Mouse (Mus musculus) mature B cell (primary cell): ENCODE results near the gene Cdh3.

Experiments
- in situ Hi-C: fragments of 300-500 bp; cut with MboI; formaldehyde crosslinking; loops from 2 replicates; pipeline ENCODE4 v1.14.3; 2019

The Cdh3 gene

GRCm38 (mm10) chr8:106527241-106528036 is 16.7 kb downstream of the Cdh3 start:
- in situ Hi-C loops = no loop called here

GRCm38 (mm10) chr8:106528596-106529249 is 18.0 kb downstream of the Cdh3 start:
- in situ Hi-C loops = no loop called here

- in situ Hi-C loops = no loop called here
These were observed 19.3 kb downstream of the Cdh3 start for GRCm38 (mm10) chr8:106529885-106530482.

DNA sequence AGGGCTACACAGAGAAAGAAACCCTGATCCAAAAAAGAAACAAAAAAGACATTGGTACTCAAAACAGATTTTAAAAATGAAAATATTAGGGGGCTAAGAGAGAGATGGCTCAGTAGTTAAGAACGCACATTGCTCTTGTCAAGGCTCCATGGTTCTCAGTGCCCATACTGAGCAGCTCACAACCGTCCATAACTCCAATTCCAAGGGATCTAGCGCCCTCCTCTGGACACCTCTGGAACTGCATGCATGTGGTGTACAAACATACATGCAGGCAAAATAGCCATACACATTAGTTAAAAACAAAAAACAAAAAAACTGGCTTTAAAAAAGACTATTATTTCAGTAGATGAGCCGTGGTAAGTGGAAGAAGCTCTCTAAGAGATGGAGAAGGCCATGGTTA is 19.9 kb downstream of the Cdh3 start:
- in situ Hi-C loops = no loop called here

DNA sequence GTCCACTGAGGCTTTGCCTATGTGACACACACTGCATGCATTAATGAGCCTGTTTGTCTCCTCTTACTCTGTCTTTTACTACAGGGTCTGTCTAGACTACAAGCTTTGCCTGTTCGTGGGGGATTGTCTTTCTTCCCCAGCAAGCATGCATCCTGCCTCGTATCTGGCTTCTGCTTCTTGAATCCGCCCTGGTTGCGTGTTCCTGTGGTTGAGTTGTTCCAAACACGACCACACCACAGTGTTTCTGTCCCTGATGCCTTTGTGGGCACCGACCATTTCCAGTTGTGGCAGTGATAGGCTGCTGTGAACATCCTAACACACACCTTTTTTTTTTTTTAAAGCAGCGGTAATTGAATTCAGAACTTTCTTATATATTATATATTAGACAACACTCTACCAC is 23.0 kb downstream of the Cdh3 start:
- in situ Hi-C loops = no loop called here

GRCm38 (mm10) chr8:106534449-106534848 is 23.8 kb downstream of the Cdh3 start:
- in situ Hi-C loops = no loop called here

GRCm38 (mm10) chr8:106535448-106535847 is 24.8 kb downstream of the Cdh3 start:
- in situ Hi-C loops = no loop called here

DNA sequence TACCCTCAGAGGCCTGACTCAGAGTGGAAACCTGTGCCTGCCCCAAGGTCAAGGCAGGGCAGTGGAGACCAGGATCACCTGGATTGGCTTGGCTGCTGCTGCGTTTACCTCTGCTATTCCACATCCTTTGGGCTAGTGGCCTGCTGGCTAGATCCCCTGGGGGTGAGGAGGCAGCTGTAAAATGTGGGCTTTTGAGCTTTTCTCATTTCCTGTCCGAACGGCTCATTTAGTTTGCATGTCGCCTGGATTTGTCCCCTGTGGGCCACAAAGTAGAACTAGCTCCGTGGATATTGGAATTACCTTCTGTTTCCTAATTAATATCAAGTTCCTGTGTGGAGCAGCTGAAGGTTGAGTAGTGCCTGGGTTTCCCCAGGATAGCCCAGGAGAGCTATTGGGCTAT is 28.5 kb downstream of the Cdh3 start:
- in situ Hi-C loops = no loop called here

GRCm38 (mm10) chr8:106541002-106541401 is 30.3 kb downstream of the Cdh3 start:
- in situ Hi-C loops = no loop called here

DNA sequence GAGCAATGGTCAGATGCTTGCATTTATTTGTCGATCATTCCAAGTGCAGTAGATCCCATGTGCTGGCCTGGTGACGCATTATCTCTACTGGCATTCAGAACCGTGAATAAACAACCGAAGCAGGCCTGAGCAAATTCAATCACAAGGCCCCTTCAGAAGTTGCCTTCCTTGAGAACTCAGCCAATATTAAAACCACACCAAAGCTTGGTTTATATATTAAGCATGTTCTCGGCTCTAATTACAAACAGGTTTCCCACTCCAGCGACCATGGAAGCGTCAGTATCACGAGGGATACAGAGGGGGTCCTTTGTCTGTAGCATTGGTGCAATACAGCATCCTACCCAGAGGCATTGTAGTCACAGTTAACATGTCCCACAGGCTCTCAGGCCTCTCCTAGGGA is 32.4 kb downstream of the Cdh3 start:
- in situ Hi-C loops = no loop called here

- in situ Hi-C loops = no loop called here
These were observed 34.5 kb downstream of the Cdh3 start for GRCm38 (mm10) chr8:106545149-106545548.

DNA sequence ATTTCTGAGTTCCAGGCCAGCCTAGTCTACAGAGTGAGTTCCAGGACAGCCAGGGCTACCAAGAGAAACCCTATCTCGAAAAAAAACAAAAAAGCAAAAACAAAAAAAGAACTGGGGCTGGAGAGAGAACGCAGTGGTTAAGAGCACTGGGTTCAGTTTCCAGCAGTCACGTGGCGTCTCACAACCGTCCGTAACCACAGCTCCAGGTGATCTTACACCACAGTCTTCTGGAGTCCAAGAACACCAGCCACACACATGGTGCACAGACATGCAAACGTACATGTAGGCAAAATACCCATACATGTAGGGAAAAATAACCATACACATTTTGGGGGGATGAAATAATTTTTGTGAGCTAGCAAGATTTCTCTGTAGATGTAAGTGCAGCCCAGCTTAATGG is 36.1 kb downstream of the Cdh3 start:
- in situ Hi-C loops = no loop called here

GRCm38 (mm10) chr8:106548366-106548936 is 37.8 kb downstream of the Cdh3 start:
- in situ Hi-C loops = no loop called here

GRCm38 (mm10) chr8:106550906-106551305 is 40.2 kb downstream of the Cdh3 start:
- in situ Hi-C loops = no loop called here

DNA sequence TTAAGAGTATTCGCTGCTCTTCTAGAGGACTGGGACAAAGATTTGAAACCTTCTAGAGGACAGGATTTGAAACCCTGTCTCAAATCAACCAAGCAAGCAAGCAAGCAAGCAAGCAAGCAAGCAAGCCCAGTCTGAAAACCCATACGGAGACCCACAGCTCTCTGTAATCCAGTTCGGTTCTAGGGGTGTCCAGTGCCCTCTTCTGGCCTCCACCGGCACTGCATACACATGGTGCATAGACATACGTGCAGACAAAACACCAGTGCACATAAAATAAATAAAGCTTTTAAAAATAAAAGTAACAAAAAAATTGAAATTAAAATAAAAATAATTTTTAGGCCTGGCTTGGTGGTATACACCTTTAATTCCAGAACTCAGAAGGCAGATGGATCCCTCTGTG is 43.3 kb downstream of the Cdh3 start:
- in situ Hi-C loops = no loop called here

DNA sequence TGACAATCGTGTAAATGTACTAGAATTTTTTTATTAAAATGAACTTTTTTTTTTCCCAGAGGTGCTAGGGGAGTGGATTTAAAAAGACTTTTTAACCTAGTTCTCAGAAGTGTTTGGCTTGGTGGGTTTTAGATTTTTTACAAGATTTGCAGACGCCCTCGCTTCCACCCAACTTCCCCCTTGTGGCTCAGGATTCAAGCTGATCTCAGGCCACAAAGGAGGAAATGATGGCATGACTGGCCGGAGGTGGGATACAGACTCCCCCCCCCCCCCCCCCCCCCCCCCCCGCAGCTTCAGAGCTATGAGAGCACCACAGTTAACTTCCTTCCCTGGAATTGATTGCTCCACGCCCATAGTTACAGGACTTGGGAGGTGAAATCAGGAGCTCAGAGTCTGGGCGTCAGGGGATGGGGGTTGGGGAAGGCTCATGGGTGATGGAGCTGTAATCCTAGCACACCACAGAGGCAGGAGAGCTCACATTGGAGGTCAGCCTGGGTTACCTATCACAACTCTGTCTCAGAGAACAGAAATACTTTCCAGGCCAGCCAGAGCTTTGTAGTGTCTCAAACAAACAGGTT is 45.5 kb downstream of the Cdh3 start:
- in situ Hi-C loops = no loop called here

DNA sequence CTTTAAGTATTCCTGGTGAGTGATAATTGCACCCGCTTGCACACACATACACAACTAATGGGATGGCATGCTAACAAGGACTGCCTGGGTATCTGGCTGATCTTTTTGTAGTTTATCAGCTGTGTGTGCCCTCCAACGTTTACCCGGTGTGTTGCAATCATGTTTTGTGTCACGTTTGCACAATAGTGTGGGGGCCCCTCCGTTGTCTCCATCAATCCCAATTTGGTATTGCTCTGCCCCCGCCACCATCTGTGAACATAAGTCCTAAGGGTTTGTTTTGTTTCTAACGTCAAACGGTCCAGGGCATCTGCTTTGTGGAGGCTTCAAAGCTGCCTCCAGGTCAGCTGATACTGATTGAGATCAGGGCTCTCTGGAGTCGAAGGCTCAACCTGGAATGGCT is 49.2 kb downstream of the Cdh3 start:
- in situ Hi-C loops = no loop called here

DNA sequence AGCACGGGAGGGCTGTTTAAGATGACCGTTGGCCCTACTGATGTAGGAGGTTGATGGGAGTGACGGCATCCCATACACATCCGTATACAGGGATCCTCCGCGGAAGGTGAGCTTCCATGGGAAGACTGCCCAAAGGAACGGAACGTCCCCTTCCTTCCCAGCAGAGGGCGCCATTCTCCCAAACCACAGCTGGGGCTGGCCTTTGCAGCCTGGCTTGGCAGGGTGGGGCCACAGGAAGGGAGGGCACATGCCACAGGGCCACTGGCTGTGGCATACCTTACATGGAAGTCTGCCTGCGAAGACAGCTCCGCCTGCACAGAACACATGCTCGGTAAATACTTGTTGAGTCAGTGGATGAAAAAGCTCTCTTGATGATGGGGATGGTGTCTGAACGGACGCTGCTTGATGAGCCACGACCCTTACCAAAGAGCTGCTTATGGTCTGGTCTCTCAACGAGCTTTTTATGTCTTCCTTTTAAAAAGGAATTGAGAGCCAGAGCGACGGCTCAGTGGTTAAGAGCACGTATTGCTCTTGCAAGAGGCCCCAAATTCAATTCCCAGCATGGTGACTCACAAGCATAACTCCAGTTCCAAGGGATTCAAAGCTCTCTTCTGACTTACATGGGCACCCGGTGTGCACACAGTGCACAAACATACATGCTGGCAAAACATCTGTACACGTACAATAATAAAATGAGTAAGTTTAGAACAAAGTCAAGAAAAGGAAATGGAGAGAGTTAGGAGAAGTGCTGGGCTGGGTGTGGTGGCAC is 50.6 kb downstream of the Cdh3 start:
- in situ Hi-C loops = no loop called here

DNA sequence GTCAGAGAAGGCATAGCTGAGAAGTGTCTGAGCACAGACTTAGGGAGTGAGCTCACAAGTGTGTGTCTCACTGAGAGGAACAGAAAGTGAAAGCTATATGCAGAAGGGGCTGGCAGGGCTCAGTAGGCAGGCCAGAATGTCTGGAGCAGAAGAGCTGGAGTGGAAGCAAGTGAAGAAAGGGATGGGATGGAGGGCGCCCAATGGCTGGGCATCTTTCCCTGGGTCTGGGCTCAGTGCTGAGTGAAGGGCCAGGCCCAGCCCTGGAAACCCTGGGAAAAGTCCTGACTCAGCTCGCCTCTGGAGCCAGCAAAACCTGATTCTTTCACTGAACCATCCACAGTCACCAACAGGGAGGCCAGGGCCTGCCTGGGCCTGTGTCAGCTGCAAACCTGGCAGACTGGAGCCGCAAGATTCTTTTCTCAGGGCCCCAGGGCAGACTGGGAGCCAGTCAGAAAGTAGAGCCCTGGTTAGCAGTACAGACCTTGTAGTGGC is 53.0 kb downstream of the Cdh3 start:
- in situ Hi-C loops = no loop called here

DNA sequence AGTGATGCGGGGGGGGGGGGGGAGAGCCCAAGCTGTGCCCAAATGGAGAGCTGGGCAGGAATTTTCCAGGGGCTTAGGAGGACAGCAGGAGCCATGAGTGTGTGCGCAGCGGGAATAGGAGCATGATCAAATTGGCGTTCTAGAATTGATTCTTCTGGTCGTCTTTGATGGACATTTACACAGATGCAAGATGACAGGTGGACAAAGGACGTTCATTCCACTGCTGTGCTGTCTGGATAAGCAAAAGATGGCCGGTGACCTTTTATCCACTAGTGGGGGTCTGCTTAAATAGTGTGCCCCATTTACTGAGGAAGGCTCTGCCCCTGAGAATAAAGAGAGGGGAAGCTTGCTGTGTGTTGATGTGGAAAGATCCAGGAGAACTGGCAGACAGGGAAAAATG is 58.3 kb downstream of the Cdh3 start:
- in situ Hi-C loops = no loop called here

GRCm38 (mm10) chr8:106570386-106570785 is 59.7 kb downstream of the Cdh3 start:
- in situ Hi-C loops = no loop called here
